Mouse (Mus musculus): ENCODE results near the gene Trmt10a.
"Not testable (repeated sequence)": the region's sequence is repeated elsewhere in the genome, so short reads cannot be mapped to it uniquely, and the experiment has no call there.

Gene Trmt10a

GRCm38 (mm10) chr3:138134528-138134927 is 8.7 kb upstream of the Trmt10a start:
- no peak for DNase-seq (ENCODE audit: low spot score)

- not testable (repeated sequence) for DNase-seq (ENCODE audit: low spot score)
Measured at GRCm38 (mm10) chr3:138138146-138138545, 5.1 kb upstream of the Trmt10a start.

GRCm38 (mm10) chr3:138139663-138140062 is 3.6 kb upstream of the Trmt10a start:
- DNase-seq (ENCODE audit: low spot score) = no peak

- DNase-seq (ENCODE audit: low spot score) = no peak
Measured at GRCm38 (mm10) chr3:138142052-138142732, 1.1 kb upstream of the Trmt10a start.

GRCm38 (mm10) chr3:138142733-138143314 is 424 bp upstream of the Trmt10a start:
- DNase-seq (ENCODE audit: low spot score) = no peak

- no peak for DNase-seq (ENCODE audit: low spot score)
Measured at GRCm38 (mm10) chr3:138144060-138144641, 903 bp downstream of the Trmt10a start.

GRCm38 (mm10) chr3:138144642-138145171 is 1.5 kb downstream of the Trmt10a start, which contains the start of gene Mttp:
Gene Mttp (minus strand): TSS chr3:138144968.
- peak; percentile 58 for DNase-seq (ENCODE audit: low spot score)

- no peak for DNase-seq (ENCODE audit: low spot score)
Measured at GRCm38 (mm10) chr3:138148811-138149210, 5.6 kb downstream of the Trmt10a start.

- no peak for DNase-seq (ENCODE audit: low spot score)
Measured at GRCm38 (mm10) chr3:138155062-138155461, 11.8 kb downstream of the Trmt10a start.

GRCm38 (mm10) chr3:138156651-138157050 is 13.4 kb downstream of the Trmt10a start:
- no peak for DNase-seq (ENCODE audit: low spot score)

GRCm38 (mm10) chr3:138161623-138162022 is 18.4 kb downstream of the Trmt10a start:
- no peak for DNase-seq (ENCODE audit: low spot score)

GRCm38 (mm10) chr3:138162553-138163183 is 19.4 kb downstream of the Trmt10a start:
- no peak for DNase-seq (ENCODE audit: low spot score)

- no peak for DNase-seq (ENCODE audit: low spot score)
Measured at GRCm38 (mm10) chr3:138173291-138173690, 30.0 kb downstream of the Trmt10a start.

- no peak for DNase-seq (ENCODE audit: low spot score)
Measured at GRCm38 (mm10) chr3:138175551-138175950, 32.3 kb downstream of the Trmt10a start.

GRCm38 (mm10) chr3:138182019-138182418 is 38.8 kb downstream of the Trmt10a start:
- no peak for DNase-seq (ENCODE audit: low spot score)

GRCm38 (mm10) chr3:138183371-138183770 is 40.1 kb downstream of the Trmt10a start:
- no peak for DNase-seq (ENCODE audit: low spot score)

GRCm38 (mm10) chr3:138185290-138185689 is 42.0 kb downstream of the Trmt10a start:
- DNase-seq (ENCODE audit: low spot score) = no peak

GRCm38 (mm10) chr3:138185995-138186930 is 43.0 kb downstream of the Trmt10a start:
- no peak for DNase-seq (ENCODE audit: low spot score)

GRCm38 (mm10) chr3:138192260-138192659 is 49.0 kb downstream of the Trmt10a start:
- DNase-seq (ENCODE audit: low spot score) = no peak

- no peak for DNase-seq (ENCODE audit: low spot score)
Measured at GRCm38 (mm10) chr3:138193683-138194302, 50.5 kb downstream of the Trmt10a start, which contains the start of gene 4930579F01Rik. Gene 4930579F01Rik (minus strand): TSS chr3:138193825.

GRCm38 (mm10) chr3:138197093-138197492 is 53.8 kb downstream of the Trmt10a start:
- DNase-seq (ENCODE audit: low spot score) = no peak

Measured in testis, postnatal 14 days (tissue).